Mouse (Mus musculus): ENCODE measurements around the gene Ldlrap1.

GRCm38 (mm10) chr4:134703835-134704546 lies 63.8 kb downstream of the Ldlrap1 start, which contains the start of gene Man1c1:
- TF ChIP-seq CTCF (IDR thresholded peaks at IDR 0.05; ENCODE audit: low read depth) (no peak), EP300 (IDR thresholded peaks at IDR 0.05; ENCODE audit: low read depth) (no peak)

Measured in liver, postnatal 0 days (tissue).